Mouse (Mus musculus) MEL (cell line): ENCODE data around the gene Slc16a6. TPM values are rescaled to one million over a fixed set of nuclear protein-coding genes. Genes with fewer than 3 reads are reported as not detected.

Experiments used
- DNase-seq: peaks from one replicate; pipeline ENCODE4 v3.0.0; 2011; ENCODE audit warnings: low read depth, low spot score
- H3K27ac ChIP-seq: 2 replicates; pipeline ENCODE4 v1.5.1; 2012; ENCODE audit warnings: low read depth, mild to moderate bottlenecking, control low read depth, low read length, moderate library complexity; ENCODE audit not compliant: control insufficient read depth
- H3K27me3 ChIP-seq, 2 experiments: fragments of 150-350 bp in 1 of 2; sonication (generic) in 1 of 2; 2 replicates each; pipeline ENCODE4 v1.6.1; 2012; ENCODE audit warnings: low read length in 2 of 2, mild to moderate bottlenecking in 2 of 2, improper control_type of control experiment in 1 of 2, moderate library complexity in 1 of 2; ENCODE audit not compliant: insufficient read depth in 2 of 2, control insufficient read depth in 1 of 2
- H3K36me3 ChIP-seq, 2 experiments: 2 replicates each; pipeline ENCODE4 v1.6.1; 2012 to 2014; ENCODE audit warnings: low read length in 2 of 2, improper control_type of control experiment in 1 of 2, inconsistent platforms in 1 of 2, mild to moderate bottlenecking in 1 of 2; ENCODE audit not compliant: insufficient read depth in 2 of 2, control insufficient read depth in 1 of 2
- H3K4me1 ChIP-seq, 2 experiments: fragments of 150-350 bp in 1 of 2; sonication (generic) in 1 of 2; 2 replicates each; pipeline ENCODE4 v1.6.1; 2012; ENCODE audit warnings: low read length in 2 of 2, improper control_type of control experiment in 1 of 2, mild to moderate bottlenecking in 1 of 2; ENCODE audit not compliant: insufficient read depth in 2 of 2, control insufficient read depth in 1 of 2
- H3K4me3 ChIP-seq, 2 experiments: fragments of 150-350 bp in 1 of 2; sonication (generic) in 1 of 2; 2 replicates each; pipeline ENCODE4 v1.5.1; 2012; ENCODE audit warnings: low read depth in 2 of 2, low read length in 2 of 2, mild to moderate bottlenecking in 2 of 2, moderate library complexity in 2 of 2, control low read depth in 1 of 2, improper control_type of control experiment in 1 of 2; ENCODE audit not compliant: control insufficient read depth in 1 of 2, insufficient read depth in 1 of 2
- H3K79me2 ChIP-seq: 2 replicates; pipeline ENCODE4 v1.6.1; 2012; ENCODE audit warnings: mild to moderate bottlenecking, low read length, moderate library complexity; ENCODE audit not compliant: control insufficient read depth, poor library complexity, insufficient read depth
- H3K9ac ChIP-seq: 2 replicates; pipeline ENCODE4 v1.6.1; 2012; ENCODE audit warnings: low read depth, mild to moderate bottlenecking, control low read depth, low read length, moderate library complexity; ENCODE audit not compliant: control insufficient read depth, poor library complexity, severe bottlenecking
- H3K9me3 ChIP-seq: fragments of 150-350 bp; sonication (generic); replicated peaks from 2 replicates; pipeline ENCODE4 v1.6.1; 2012; ENCODE audit warnings: mild to moderate bottlenecking, low read length, improper control_type of control experiment, moderate library complexity; ENCODE audit not compliant: insufficient read depth
- CHD2 ChIP-seq: IDR thresholded peaks from 2 replicates; pipeline ENCODE4 v1.6.1; 2011; ENCODE audit warnings: low read length, improper control_type of control experiment
- ELF1 ChIP-seq: IDR thresholded peaks from 2 replicates; pipeline ENCODE4 v1.6.1; 2014; ENCODE audit warnings: low read depth, mild to moderate bottlenecking, inconsistent platforms, low read length, improper control_type of control experiment, moderate library complexity
- EP300 ChIP-seq, 2 experiments: IDR thresholded peaks; 2 replicates each; pipeline ENCODE4 v1.6.1; 2011; ENCODE audit warnings: improper control_type of control experiment in 2 of 2, low read length in 2 of 2, low read depth in 1 of 2, mild to moderate bottlenecking in 1 of 2
- ETS1 ChIP-seq: IDR thresholded peaks from 2 replicates; pipeline ENCODE4 v1.6.1; 2012; ENCODE audit warnings: low read depth, mild to moderate bottlenecking, inconsistent platforms, low read length, improper control_type of control experiment, moderate library complexity
- GABPA ChIP-seq: IDR thresholded peaks from 2 replicates; pipeline ENCODE4 v1.6.1; 2012; ENCODE audit warnings: low read depth, mild to moderate bottlenecking, inconsistent platforms, low read length, improper control_type of control experiment, moderate library complexity
- KAT2A ChIP-seq: conservative IDR thresholded peaks from 2 replicates; pipeline ENCODE4 v1.6.1; 2012; ENCODE audit warnings: low read depth, low read length, improper control_type of control experiment, inconsistent platforms
- MAX ChIP-seq: IDR thresholded peaks from 2 replicates; pipeline ENCODE4 v1.6.1; 2011; ENCODE audit warnings: low read length, improper control_type of control experiment
- MXI1 ChIP-seq: IDR thresholded peaks from 2 replicates; pipeline ENCODE4 v1.6.1; 2011; ENCODE audit warnings: mild to moderate bottlenecking, low read depth, low read length, improper control_type of control experiment
- MYB ChIP-seq: IDR thresholded peaks from 2 replicates; pipeline ENCODE4 v1.6.1; 2011; ENCODE audit warnings: mild to moderate bottlenecking, low read depth, low read length, improper control_type of control experiment
- MYC ChIP-seq: IDR thresholded peaks from 2 replicates; pipeline ENCODE4 v1.6.1; 2011; ENCODE audit warnings: low read depth, mild to moderate bottlenecking, low read length, improper control_type of control experiment, moderate library complexity
- NELFE ChIP-seq: IDR thresholded peaks from 2 replicates; pipeline ENCODE4 v1.6.1; 2011; ENCODE audit warnings: low read depth, low read length, improper control_type of control experiment
- POLR2AphosphoS2 ChIP-seq: IDR thresholded peaks from 2 replicates; pipeline ENCODE4 v1.6.1; 2011; ENCODE audit warnings: low read length, improper control_type of control experiment
- RAD21 ChIP-seq: IDR thresholded peaks from 2 replicates; pipeline ENCODE4 v1.6.1; 2011; ENCODE audit warnings: mild to moderate bottlenecking, low read depth, low read length, improper control_type of control experiment
- RCOR1 ChIP-seq: IDR thresholded peaks from 2 replicates; pipeline ENCODE4 v1.6.1; 2012; ENCODE audit warnings: low read depth, mild to moderate bottlenecking, inconsistent platforms, low read length, improper control_type of control experiment
- SIN3A ChIP-seq: IDR thresholded peaks from 2 replicates; pipeline ENCODE4 v1.6.1; 2012; ENCODE audit warnings: low read length, improper control_type of control experiment, inconsistent platforms
- SMC3 ChIP-seq: IDR thresholded peaks from 2 replicates; pipeline ENCODE4 v1.6.1; 2011; ENCODE audit warnings: low read depth, low read length, improper control_type of control experiment
- TAL1 ChIP-seq: IDR thresholded peaks from 2 replicates; pipeline ENCODE4 v1.6.1; 2012; ENCODE audit warnings: mild to moderate bottlenecking, inconsistent platforms, low read length, moderate library complexity, mixed read lengths
- TCF12 ChIP-seq: IDR thresholded peaks from 2 replicates; pipeline ENCODE4 v1.6.1; 2014; ENCODE audit warnings: low read depth, mild to moderate bottlenecking, inconsistent platforms, low read length, improper control_type of control experiment, moderate library complexity
- USF1 ChIP-seq: IDR thresholded peaks from 2 replicates; pipeline ENCODE4 v1.6.1; 2014; ENCODE audit warnings: low read depth, mild to moderate bottlenecking, inconsistent platforms, low read length, improper control_type of control experiment, moderate library complexity
- USF2 ChIP-seq, 2 experiments: IDR thresholded peaks; 2 replicates each; pipeline ENCODE4 v1.6.1; 2011 to 2012; ENCODE audit warnings: improper control_type of control experiment in 2 of 2, low read length in 2 of 2, borderline replicate concordance in 1 of 2, inconsistent platforms in 1 of 2, low read depth in 1 of 2, mild to moderate bottlenecking in 1 of 2; ENCODE audit not compliant: insufficient read depth in 1 of 2
- ZC3H11A ChIP-seq: IDR thresholded peaks from 2 replicates; pipeline ENCODE4 v1.6.1; 2012; ENCODE audit warnings: low read depth, mild to moderate bottlenecking, inconsistent platforms, low read length, improper control_type of control experiment
- ZKSCAN1 ChIP-seq: IDR thresholded peaks from 2 replicates; pipeline ENCODE4 v1.6.1; 2012; ENCODE audit warnings: low read depth, mild to moderate bottlenecking, inconsistent platforms, low read length, improper control_type of control experiment, moderate library complexity
- ZMIZ1 ChIP-seq: IDR thresholded peaks from 2 replicates; pipeline ENCODE4 v1.6.1; 2012; ENCODE audit warnings: low read depth, mild to moderate bottlenecking, inconsistent platforms, low read length, improper control_type of control experiment, moderate library complexity
- ZNF384 ChIP-seq: IDR thresholded peaks from 2 replicates; pipeline ENCODE4 v1.6.1; 2012; ENCODE audit warnings: low read depth, mild to moderate bottlenecking, inconsistent platforms, low read length, improper control_type of control experiment
- polyA plus RNA-seq, 2 experiments: library from polyadenylated mRNA; stranded (reverse) in 1 of 2; unstranded in 1 of 2; fragments of >175 nt in 1 of 2; fragments of >200 nt in 1 of 2; gene quantifications; 2 replicates each; pipeline versions ENCODE4 v1.2.1 to v1.2.4; 2012; ENCODE audit warnings: low replicate concordance in 2 of 2, low read depth in 1 of 2; ENCODE audit not compliant: insufficient read length in 2 of 2, insufficient read depth in 1 of 2, missing spikeins in 1 of 2
- total RNA-seq: library from RNA; depleted of rRNA; stranded (reverse); fragments of 300-350 nt; gene quantifications from 2 replicates; pipeline ENCODE4 v1.2.3, GENCODE M21; 2012

Gene Slc16a6
- total and polyA plus RNA-seq, 3 experiments = 34.0 to 41.6 TPM; not detected in 1

DNA sequence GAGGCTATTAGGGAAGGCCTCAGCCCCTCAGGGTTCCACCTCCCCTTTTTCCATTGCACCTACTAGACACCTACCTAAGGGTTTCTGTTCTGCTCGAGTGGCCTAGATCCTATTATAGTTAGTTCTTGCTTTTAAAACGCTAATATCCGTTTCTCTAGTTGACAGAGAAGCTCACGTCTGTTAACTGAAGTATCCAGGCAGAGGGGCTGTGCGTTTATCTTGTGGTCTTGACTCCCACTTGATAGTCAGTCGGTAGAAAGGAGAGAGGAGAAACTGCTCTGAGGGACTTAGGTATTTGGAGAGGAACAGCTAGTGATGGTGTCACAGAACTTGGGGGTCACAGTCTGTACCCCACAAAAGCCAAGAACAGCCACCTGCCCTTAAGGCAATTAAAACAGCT, 3.3 kb upstream of the Slc16a6 start (continued):
- no peak for TF ChIP-seq ZMIZ1
- no peak for TF ChIP-seq MAX
- 0 out of 2 replicates have a peak, but pooled peaks have one; percentile 6 for TF ChIP-seq SMC3
- no peak for TF ChIP-seq ZNF384
- TF ChIP-seq POLR2AphosphoS2 = no peak
- no peak for TF ChIP-seq ELF1
- no peak for TF ChIP-seq TAL1
- no peak for TF ChIP-seq MYC
- TF ChIP-seq GABPA = no peak
- TF ChIP-seq, all 39 proteins: peak for 9

GRCm38 (mm10) chr11:109476241-109476640, 2.8 kb upstream of the Slc16a6 start:
- H3K79me2 ChIP-seq = peaks cover 24% of the 10 kb centered on the region
- peaks cover 0 to 38% of the 10 kb centered on the region in 2 experiments; a peak in 2 of 4 replicates for H3K36me3 ChIP-seq
- no peaks in the 10 kb centered on the region for H3K27me3 ChIP-seq
- peak overlapping the region; percentile 57 for H3K27ac ChIP-seq
- peaks cover 37 to 40% of the 10 kb centered on the region in 2 experiments for H3K4me1 ChIP-seq
- no peak for DNase-seq
- peak overlapping the region in 1 of 2 experiments; percentile 34; a peak in 2 of 4 replicates for H3K4me3 ChIP-seq
- no peaks in the 10 kb centered on the region for H3K9me3 ChIP-seq
- TF ChIP-seq GABPA (no peak), TCF12 (no peak), EP300 (IDR thresholded peaks at IDR 0.05; ENCODE audit: low read depth in 1 of 2, low read length in 2 of 2) (no peak), ZC3H11A (no peak), ETS1 (no peak), RAD21 (no peak), MYB (no peak), NELFE (no peak), ZKSCAN1 (no peak), ZMIZ1 (no peak), POLR2AphosphoS2 (no peak), USF2 (IDR thresholded peaks at IDR 0.05; ENCODE audit: borderline replicate concordance in 1 of 2, insufficient read depth in 1 of 2, low read depth in 1 of 2, low read length in 2 of 2) (no peak), SIN3A (no peak), MXI1 (no peak), USF1 (no peak), KAT2A (no peak), CHD2 (no peak), RCOR1 (no peak)
- peak overlapping the region; percentile 51 for H3K9ac ChIP-seq
